Mouse (Mus musculus) cerebellum, adult 2 months (tissue): ENCODE data around the gene Ggt5.

Experiments used
- CTCF ChIP-seq: fragments of 200-500 bp; IDR thresholded peaks from 2 replicates; pipeline ENCODE4 v1.5.1; 2011; ENCODE audit warnings: low read depth, mild to moderate bottlenecking, control low read depth, low read length, moderate library complexity, borderline replicate concordance; ENCODE audit not compliant: insufficient read depth
- POLR2A ChIP-seq: fragments of 200-500 bp; IDR thresholded peaks from 2 replicates; pipeline ENCODE4 v1.6.1; 2011; ENCODE audit warnings: low read length, control low read depth, borderline replicate concordance; ENCODE audit not compliant: insufficient read depth

DNA sequence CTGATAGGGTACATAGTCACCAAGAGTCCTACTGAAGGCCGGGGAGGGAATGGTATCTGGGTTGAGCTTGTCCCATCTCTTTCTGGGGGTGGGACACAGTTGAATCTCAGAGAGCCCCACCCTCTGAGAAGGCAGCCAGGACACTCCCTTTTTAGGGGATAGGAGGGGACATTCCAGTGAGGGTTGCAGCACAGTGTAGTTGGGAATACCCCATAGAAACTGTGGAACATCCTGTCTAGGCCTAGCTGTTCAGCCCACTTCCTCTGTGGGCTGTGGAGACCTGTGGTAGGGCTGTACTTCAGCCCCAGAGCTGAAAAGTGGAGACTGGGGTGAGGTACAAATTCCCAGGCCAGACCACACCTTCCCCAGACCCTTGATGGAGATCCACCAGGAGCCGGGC is 53.8 kb downstream of the Ggt5 start:
- no peak for TF ChIP-seq POLR2A
- TF ChIP-seq CTCF: no peak
